Mouse (Mus musculus): ENCODE data around the gene Neurl1a.

The Neurl1a gene

DNA sequence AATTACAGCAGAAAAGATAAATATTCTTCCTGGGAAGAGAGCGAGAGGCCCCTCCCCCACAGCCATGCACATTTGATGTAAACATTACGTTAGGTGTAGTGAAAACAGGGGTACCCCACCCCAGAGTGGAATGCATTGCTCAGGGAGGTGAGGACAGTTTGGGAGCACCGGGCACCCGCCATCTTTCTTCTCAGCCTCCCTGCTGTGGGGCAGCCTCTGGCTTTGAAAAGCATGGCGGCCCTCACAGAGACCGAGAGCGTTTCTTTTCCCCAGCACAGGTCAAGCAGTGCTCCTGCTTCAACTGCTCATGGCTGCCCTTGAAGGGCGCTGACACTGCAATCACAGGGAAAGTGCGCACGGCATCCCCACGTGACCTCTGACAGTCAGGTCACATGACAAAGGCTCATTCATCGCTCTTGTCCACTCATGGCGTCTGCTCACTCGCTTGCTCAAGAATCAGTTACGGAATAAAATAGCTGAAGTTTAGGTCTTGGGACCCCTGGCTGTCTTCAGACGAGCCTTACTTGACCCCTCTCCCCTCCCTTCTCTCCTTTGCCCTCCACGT lies 108.3 kb downstream of the Neurl1a start:
- no peak for DNase-seq (ENCODE audit: low spot score in 2 of 2)

DNA sequence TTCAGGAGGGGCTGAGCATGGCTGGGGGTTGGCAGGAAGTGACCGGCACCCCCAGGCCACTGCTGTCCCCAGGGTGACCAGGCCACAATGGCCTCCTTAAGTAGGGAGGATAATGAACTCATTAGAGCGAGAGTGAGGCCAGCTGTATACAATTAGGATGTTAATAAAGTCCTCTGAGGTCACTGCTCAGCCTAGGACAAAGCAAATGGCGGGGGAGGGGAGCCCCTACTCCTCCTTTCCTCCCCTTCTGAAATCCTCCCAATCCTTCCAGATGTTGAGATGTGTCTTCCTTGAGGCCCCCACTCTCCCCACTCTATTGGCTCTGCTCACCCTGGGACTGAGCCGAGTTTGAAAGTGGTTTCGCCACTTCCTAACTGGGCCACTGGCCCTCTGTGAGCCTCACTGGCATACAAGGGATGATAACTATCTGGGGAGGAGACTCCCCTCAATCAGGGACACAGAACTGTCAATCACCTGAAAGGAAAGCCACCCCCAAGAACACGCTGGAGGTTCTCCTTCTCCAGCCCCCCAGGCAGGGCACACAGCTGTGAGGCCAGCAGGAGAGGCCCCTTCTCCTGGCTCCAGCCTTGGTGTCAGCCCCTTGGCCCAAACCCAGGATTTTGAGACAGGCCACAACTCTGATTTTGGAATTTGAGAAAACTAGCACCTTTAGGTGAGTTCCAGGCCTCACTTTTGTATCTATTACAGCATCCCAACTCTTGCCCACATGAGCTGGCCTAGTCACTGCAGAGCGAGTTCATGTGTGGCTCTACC lies 112.9 kb downstream of the Neurl1a start:
- DNase-seq (ENCODE audit: low spot score in 2 of 2): no peak

DNA sequence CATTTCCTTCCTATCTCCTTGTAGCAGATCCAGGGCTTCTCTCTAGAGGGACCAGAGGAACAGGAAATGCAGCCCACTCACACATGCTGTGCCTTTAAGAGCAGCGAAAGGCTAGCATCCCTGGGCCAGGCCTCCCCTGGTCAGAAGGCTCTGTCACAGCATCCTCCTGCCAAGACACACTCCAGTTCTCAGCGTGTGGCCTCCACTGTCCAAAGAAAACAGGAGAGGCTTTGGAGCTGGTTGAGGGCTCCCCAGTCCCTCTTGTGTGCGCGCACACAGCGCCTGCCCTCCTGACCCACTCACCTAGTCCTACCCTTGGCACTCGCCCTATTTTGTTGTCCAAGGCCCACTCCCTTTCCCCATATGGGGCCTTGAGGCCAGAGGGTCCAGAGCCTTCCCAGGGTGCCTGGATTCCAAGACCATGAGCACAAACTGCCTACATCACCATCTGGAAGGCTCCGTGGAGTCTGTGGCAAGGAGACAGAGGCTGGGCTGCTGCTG lies 113.9 kb downstream of the Neurl1a start:
- no peak for DNase-seq (ENCODE audit: low spot score in 2 of 2)

DNA sequence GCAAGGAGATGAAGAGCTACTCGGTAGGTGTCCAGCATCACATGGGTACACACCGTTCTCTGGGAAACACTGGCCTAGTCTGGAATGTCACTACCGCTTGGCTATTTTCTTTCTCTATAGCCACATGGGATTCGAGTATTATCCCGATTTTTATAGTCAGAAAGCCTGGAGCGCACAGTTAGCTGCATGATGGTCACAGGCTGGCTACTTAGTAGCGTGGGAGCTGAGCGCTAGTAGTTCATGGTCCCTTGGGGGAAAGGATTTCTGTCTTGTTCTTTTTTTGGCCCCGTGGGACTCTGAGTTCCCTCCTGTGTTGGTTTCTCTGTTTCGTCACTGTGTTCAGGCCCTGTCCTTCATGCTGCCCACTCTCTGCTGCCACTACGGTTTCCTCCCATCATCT lies 119.5 kb downstream of the Neurl1a start:
- DNase-seq (ENCODE audit: low spot score in 2 of 2): no peak

DNA sequence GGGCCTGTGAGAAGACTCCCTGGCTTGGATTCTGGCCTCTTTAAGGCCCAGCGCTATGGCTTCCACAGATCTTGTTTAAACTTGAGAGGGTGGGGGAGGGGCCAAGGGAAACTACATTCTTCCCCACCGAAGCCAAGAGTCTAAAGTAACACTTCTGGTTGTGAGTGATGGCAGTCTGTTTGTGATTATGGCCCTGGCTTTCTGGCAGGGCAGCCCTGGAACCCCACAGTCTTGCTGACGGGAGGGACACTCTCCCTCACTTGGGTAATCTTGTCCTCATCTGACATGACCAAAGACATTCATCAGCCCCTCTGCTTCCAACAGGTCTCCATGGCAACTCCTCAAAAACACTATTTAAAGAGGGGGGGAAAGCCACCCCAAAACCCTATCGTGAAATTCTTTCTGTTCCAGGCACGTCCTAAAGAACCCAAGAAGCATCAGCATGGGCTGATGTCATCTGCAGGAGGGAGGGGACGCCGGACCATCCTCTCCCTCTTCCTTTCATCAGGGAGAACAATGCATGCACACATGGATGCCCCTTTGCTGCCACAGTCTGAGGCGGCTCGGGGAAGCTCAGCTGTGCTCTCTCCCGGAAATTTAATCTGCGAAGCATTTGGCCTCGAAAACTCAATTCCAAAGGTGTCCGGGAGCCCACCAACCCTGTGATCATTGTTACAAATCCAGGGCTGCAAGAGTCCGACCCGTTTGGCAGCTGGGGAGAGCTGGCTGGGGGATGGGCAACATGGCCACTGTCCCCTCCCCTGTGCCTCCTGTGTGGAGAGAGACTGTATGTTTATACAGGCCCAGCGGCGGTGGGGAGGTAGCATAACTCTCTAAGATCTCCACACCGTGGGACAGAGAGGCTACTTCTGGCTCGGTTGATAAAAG lies 122.9 kb downstream of the Neurl1a start:
- no peak for DNase-seq (ENCODE audit: low spot score in 2 of 2)

DNA sequence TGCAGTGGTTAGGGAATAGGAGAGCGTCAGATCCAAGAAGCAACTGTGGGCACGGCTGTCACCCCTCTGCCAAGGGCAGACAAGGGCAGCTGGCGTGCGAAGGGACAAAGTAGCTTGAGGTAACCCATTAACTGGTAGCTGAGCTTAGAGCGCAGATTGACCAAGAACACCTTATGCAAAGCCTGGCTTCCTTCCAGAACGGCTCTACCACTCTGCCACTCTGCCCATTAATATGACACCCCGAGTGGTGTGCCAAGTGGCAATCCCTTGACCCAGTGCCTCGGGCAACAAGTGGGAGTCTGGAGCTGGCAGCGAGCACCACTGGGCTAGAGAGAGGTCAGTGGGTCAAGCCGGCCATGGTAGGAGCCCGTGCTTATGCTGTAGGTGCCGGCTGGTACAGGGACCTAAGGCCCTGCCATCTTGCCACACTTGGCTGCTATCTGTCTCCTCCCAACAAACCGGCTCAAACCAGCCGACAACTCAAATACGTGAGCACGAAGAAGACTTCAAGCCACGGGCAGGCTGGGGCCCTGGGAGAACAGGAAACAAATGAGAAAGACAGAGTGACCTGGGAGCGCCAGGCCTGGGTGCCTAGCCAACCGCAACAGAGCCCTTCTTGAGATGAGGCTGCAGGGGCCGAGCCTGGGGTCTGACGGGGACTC lies 123.7 kb downstream of the Neurl1a start:
- DNase-seq (ENCODE audit: low spot score in 2 of 2): no peak

DNA sequence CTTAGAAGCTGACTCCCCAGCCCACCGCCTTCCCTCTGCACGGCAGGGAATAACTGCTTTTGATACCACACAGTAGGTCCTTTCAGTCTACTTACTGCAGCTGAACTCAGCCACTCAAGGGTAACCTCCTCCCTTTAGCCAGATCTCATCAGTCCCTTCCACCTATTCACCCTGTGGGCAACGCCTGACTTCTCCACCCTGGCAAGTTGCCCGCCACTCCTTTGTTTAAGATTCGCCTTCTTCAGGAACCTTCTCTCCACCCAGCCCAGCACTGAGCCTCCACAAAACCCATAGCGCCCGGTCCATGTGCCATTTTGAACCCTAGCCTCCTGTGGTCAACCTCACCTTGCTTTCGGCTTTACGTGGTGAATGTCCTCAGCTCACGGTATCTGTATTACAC lies 124.5 kb downstream of the Neurl1a start:
- no peak for DNase-seq (ENCODE audit: low spot score in 2 of 2)

DNA sequence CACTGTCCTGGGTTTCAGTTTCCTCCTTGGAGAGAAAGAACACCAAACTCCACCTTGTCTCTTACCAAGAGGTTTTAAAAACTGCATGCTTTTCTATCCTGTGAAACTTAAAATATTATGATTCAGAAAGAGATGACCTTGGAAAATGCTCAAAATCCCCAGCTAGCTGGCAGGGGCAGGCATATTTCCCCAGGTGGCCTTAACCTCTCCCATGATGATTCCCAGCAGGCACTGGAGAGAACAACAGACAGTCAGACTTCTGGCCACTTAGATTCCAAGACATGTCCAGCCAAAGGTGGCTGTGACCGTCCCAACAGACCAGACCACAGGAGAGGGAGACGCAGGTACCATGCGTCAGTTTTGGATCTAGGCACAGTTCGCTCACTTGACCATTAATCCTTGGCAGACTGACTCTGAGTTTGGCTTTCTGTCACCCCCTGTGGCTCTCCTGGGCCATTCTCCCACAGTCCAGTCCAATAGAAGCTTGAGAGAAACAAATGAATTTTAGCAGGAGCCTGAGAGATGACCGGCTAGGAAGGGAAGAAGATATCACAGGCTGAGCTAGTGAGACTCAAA lies 125.6 kb downstream of the Neurl1a start:
- no peak for DNase-seq (ENCODE audit: low spot score in 2 of 2)

DNA sequence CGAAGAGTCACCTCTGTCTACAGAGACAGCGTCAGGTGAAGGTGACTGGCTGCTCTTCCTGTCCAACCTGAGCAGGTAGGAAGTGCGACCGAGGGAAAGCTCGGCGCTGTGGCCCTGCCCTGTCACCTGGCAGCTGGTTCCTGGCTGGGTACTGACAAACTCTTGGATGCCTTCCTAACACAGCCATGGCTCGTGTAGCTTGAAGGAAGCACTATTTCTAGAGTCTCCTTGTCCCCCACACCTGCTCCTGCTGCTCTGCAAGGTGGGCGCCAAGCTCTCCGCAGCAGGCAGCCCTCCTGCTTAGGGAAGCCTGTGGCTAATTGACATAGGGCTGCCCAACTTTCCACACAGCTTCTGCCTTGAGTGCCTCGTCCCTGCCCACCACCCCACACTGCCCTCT lies 126.8 kb downstream of the Neurl1a start:
- DNase-seq (ENCODE audit: low spot score in 2 of 2): no peak

DNA sequence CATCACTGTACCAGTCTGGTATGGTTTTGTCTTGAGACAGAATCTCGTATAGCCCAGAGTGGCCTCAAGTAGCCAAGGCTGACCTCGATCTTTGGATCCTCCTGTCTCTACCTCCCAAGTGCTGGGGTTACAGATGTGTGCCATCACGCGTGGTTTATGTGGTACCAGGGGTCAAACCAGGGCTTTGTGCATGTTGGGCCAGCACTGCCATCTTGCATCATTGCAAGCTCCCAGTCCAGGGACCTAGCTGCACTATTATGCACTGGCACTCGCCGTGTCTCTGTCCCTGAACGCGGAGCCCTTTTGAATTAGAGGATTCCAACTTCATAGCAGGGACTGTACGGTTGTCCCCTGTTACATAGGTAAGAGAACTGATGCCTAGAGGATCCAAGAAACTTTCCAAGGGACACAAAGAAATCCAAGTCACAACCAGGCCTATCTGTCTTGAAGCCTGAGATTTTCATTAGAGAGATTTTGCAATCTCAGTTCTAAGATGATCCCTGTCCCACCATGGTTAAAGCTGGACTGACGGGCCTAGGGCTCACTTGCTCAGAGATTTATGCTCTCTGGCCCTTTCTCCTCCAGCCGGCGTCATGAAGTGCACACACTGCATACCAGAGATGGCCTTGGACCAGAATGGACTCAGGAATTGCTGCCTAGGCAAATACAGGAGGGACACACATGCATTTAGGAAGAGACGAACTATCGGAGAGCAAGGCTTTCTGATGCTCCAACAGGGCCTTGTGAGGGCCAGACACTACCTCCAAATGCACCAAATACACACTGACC lies 127.7 kb downstream of the Neurl1a start:
- no peak for DNase-seq (ENCODE audit: low spot score in 2 of 2)

DNA sequence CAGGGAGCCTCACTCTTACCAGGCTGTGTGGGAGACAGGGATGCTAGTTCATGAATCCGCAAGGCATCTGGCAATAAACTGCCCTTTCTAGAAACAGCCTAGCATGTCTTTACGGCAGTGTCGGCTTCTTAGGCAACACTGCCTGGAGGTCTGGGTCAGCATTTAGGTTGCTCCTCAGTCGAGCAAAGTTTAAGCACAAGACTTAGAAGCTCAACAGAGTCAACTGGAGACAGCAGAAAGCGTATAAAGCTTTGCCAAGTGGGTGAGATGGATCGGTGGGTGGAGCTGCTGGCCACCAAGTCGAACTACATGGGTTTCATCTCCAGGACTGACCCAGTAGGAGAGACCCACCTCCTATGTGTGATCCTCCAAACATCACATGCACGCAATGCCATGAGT lies 128.3 kb downstream of the Neurl1a start:
- DNase-seq (ENCODE audit: low spot score in 2 of 2): no peak
